Mouse (Mus musculus) forebrain, embryonic 13.5 days (tissue): Measurements from ENCODE around the gene Chkb. TPM values are rescaled to one million over a fixed set of nuclear protein-coding genes. Genes with fewer than 3 reads are reported as not detected.

ENCODE experiments used
- ATAC-seq: fragments of 200-750 bp; cut with Nextera tagmentation; 2 replicates; pipeline ENCODE4 v1.8.0; 2017
- H3K27ac ChIP-seq: fragments of 300-500 bp; sonication (generic); 2 replicates; pipeline ENCODE4 v1.5.1; 2015; ENCODE audit warnings: inconsistent platforms, mild to moderate bottlenecking, moderate library complexity
- H3K27me3 ChIP-seq: fragments of 300-500 bp; sonication (generic); 2 replicates; pipeline ENCODE4 v1.6.1; 2015; ENCODE audit warnings: mild to moderate bottlenecking, inconsistent platforms
- H3K36me3 ChIP-seq: fragments of 300-500 bp; sonication (generic); 2 replicates; pipeline ENCODE4 v1.6.1; 2015; ENCODE audit warnings: mild to moderate bottlenecking, inconsistent platforms; ENCODE audit not compliant: poor library complexity, severe bottlenecking
- H3K4me1 ChIP-seq: fragments of 300-500 bp; sonication (generic); 2 replicates; pipeline ENCODE4 v1.6.1; 2015; ENCODE audit warnings: inconsistent platforms
- H3K4me2 ChIP-seq: fragments of 300-500 bp; sonication (generic); 2 replicates; pipeline ENCODE4 v1.6.1; 2015; ENCODE audit warnings: inconsistent platforms, mild to moderate bottlenecking, moderate library complexity
- H3K4me3 ChIP-seq: fragments of 300-500 bp; sonication (generic); 2 replicates; pipeline ENCODE4 v1.5.1; 2015; ENCODE audit warnings: mild to moderate bottlenecking, inconsistent platforms
- H3K9ac ChIP-seq: fragments of 300-500 bp; sonication (generic); 2 replicates; pipeline ENCODE4 v1.6.1; 2015; ENCODE audit warnings: mild to moderate bottlenecking, inconsistent platforms
- H3K9me3 ChIP-seq: fragments of 300-500 bp; sonication (generic); replicated peaks from 2 replicates; pipeline ENCODE4 v1.6.1; 2016; ENCODE audit warnings: inconsistent platforms
- WGBS: fragments of 180-500 bp; shearing (Covaris S2); methylation state at CpG from one replicate; pipeline ENCODE4 v1.1.7; 2015; 5-methylcytosine and 5-hydroxymethylcytosine counted together
- polyA plus RNA-seq: library from polyadenylated mRNA; unstranded; fragments of >200 nt; fragmentation: Nextera tagmentation; extraction: Ambion mirVana; gene quantifications from 2 replicates; pipeline ENCODE4 v1.2.1, GENCODE M21; 2015

Chkb gene
- polyA plus RNA-seq, 1 experiment from 2014 or later = 67.3 TPM

DNA sequence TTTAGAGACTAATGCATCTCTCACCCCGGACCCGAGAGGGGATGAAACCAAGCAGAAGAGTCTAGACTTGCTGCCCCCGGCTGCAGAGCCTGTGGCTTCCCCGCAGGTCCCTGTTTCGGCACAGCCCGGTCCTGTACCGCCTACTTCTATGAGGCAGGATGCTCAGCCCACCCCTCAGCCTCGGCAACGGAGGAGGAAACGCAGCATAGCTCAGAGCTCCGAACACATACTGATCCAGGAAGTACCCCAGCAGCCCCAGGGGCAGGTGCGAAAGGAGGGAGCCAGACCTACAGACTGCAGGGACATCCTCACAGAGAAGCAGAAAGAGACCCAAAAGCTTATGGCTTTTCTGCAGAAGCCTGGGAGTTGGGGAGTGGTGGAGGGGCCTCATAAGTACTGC, 42.6 kb downstream of the Chkb start:
- Histone ChIP-seq H3K4me3 (no peak overlapping the region), H3K36me3 (no peaks in the 10 kb centered on the region), H3K27me3 (peaks cover 15% of the 10 kb centered on the region; the same call in 1 of the 2 replicates), H3K4me2 (no peak overlapping the region), H3K27ac (no peak overlapping the region), H3K4me1 (no peaks in the 10 kb centered on the region), H3K9me3 (no peaks in the 10 kb centered on the region), H3K9ac (no peak overlapping the region)
- ATAC-seq = no peak
- 52% methylated on average over 12 of the region's 12 CpGs for WGBS

- no peak within 1 kb of the TSS for H3K9ac ChIP-seq
- H3K4me3 ChIP-seq = no peak within 1 kb of the TSS
- H3K9me3 ChIP-seq = no peaks in the 10 kb centered on the region
- H3K27me3 ChIP-seq = peaks cover 32% of the 10 kb centered on the region
- no peak for ATAC-seq
- H3K4me1 ChIP-seq = peaks cover under 1% of the 10 kb centered on the region
- 94% methylated on average over 7 of the region's 7 CpGs for WGBS
- H3K27ac ChIP-seq = no peak within 1 kb of the TSS
- H3K36me3 ChIP-seq = no peaks in the 10 kb centered on the region
- no peak within 1 kb of the TSS for H3K4me2 ChIP-seq
Observed at GRCm38 (mm10) chr15:89384617-89385016, 45.1 kb downstream of the Chkb start, which contains the start of gene Klhdc7b. Klhdc7b (plus strand) TSS chr15:89384917.

- no peak overlapping the region for H3K27ac ChIP-seq
- WGBS = 9% methylated on average over 10 of the region's 10 CpGs
- H3K27me3 ChIP-seq = peaks cover 67% of the 10 kb centered on the region
- H3K36me3 ChIP-seq = no peaks in the 10 kb centered on the region
- peak overlapping the region; percentile 65 for H3K4me2 ChIP-seq
- peak overlapping the region; percentile 38 for H3K4me3 ChIP-seq
- peaks cover 16% of the 10 kb centered on the region for H3K4me1 ChIP-seq
- ATAC-seq = no peak
- H3K9me3 ChIP-seq = no peaks in the 10 kb centered on the region
- no peak overlapping the region for H3K9ac ChIP-seq
Observed at GRCm38 (mm10) chr15:89379429-89379828, 50.3 kb downstream of the Chkb start.

DNA sequence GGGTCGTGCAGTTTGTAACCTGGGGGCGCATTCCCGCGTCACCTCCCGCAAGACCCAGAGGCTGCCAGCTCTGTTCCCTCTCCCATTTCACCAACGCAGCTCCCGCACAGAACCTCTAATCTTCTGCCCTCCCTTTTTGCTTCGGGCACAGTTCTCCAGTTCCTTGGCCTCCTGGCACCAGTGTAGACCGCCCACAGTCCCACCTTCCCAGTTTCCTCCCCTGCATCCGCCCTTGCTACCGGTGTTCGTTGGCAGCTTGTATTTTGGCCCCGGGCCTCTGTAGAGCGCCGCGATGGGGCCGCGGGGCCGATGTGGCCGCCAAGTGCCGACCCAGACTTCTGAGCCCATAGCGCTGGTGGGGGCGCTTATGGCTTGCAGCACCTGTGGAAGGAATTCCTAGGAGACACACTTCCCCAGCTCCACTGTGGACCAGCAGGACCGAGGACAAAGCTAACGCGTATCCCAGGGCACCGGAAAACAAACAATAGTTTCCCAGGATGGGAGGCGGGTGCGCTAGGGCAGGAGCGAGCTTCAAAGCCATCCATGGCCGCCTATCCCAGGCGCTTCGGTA, 50.8 kb downstream of the Chkb start, which contains the start of gene Odf3b:
Gene Odf3b, minus strand, starts transcription at position 452 of the 571 bp plus-strand sequence.
- no peak for ATAC-seq
- peaks cover 20% of the 10 kb centered on the region for H3K4me1 ChIP-seq
- H3K9me3 ChIP-seq = no peaks in the 10 kb centered on the region
- H3K27me3 ChIP-seq = peaks cover 64% of the 10 kb centered on the region
- H3K9ac ChIP-seq = peak within 1 kb of the TSS; percentile 55
- H3K27ac ChIP-seq = no peak within 1 kb of the TSS
- no peaks in the 10 kb centered on the region for H3K36me3 ChIP-seq
- peak within 1 kb of the TSS; percentile 38 for H3K4me3 ChIP-seq
- H3K4me2 ChIP-seq = peak within 1 kb of the TSS; percentile 65
- under 1% methylated on average over 33 of the region's 33 CpGs for WGBS

DNA sequence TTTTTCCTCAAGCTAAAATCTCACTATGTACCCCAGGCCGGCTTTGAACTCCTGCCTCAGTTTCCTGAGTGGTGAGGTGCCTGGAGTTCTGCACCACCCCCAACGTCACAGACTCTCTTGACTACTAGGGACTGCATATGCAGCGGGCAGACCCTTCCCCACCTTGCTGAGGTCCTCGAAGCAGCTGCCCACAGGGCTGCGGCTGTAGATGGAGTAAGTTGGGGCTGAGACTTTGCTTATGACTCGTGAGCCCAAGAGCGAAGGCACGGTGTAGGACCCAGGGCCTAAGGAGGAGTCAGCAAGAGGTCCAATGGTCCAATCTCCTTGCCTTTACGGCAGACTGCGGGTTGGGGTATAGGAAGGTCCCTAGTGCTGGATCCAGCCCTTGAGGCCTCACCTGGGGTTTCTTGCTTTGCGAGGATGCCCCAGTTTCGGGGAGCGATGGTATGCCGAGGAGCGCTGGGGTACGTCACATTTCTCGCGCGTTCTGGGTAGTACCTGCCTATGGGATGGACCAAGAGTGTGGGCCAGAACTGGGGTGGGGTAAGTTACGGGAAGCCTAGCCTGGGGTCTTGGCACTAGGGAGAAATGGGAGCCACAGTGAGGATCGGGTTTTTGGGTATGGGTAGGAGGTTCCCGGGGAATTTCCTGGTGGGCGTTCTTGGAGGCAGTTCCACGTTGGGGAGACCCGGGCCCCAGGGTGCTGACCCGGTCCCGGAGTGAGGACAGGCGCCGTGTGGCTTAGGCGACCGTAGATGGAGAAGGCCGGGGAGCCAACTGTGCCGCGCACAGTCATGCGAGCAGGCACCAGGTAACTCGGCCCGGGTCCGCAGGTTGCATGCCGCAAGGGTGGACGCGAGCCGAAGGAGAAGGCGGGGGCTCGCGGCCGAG, 51.5 kb downstream of the Chkb start:
- Histone ChIP-seq H3K4me2 (peak overlapping the region; percentile 65), H3K4me3 (peak overlapping the region; percentile 38), H3K9ac (peak overlapping the region; percentile 55), H3K36me3 (no peaks in the 10 kb centered on the region), H3K27ac (no peak overlapping the region), H3K9me3 (no peaks in the 10 kb centered on the region), H3K27me3 (peaks cover 64% of the 10 kb centered on the region), H3K4me1 (peaks cover 22% of the 10 kb centered on the region)
- 14% methylated on average over 43 of the region's 46 CpGs for WGBS
- ATAC-seq = no peak

DNA sequence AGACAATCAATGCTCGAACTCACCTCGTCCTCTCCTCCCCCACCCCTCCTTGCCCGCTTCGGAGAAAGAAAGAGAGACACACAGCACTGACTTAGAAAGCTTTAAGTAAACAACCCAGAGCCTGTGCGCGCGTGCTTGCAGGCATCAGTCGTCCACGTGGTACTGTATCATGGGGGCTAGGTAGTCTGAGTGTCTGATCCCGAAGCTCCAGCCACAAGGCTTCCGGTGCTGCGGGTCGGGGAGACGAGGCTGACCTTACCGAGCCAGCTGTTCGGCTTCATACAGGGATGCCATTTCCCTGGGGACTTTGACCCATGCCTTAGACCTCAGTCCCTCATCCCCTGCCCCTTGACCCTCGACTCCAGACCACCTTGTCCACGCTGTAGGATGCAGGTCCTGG, 52.3 kb downstream of the Chkb start:
- H3K4me3 ChIP-seq = no peak overlapping the region

DNA sequence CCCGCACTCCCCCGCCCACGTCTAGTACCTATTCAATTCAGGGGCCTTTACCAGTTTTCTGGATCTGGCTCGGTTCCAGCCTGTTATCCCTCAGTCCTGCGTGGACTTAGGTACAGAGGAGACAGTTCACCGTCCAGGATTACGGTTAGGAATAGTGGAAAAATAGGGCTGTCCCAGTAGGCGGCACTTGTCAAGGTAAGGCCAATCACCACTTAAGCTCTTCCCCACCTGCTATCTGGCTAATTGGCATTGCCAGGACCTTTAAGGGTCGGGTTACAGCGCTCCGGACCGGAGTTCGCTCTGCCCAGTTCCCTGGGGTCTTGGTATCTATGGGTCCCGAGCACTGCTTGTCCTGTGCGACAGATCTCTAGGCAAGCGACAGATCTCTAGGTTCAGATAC, 52.8 kb downstream of the Chkb start, which contains the start of gene Tymp:
Gene Tymp, minus strand, starts transcription at position 83 of the 400 bp plus-strand sequence.
- H3K4me2 ChIP-seq = peak within 1 kb of the TSS; percentile 14; the same call in 1 of the 2 replicates
- no peaks in the 10 kb centered on the region for H3K9me3 ChIP-seq
- no peak within 1 kb of the TSS for H3K4me3 ChIP-seq
- peaks cover 60% of the 10 kb centered on the region for H3K27me3 ChIP-seq
- WGBS = 15% methylated on average over 16 of the region's 16 CpGs
- peaks cover 31% of the 10 kb centered on the region for H3K4me1 ChIP-seq
- H3K9ac ChIP-seq = no peak within 1 kb of the TSS
- H3K36me3 ChIP-seq = peaks cover 9% of the 10 kb centered on the region
- ATAC-seq = no peak
- H3K27ac ChIP-seq = no peak within 1 kb of the TSS

More for the DNA sequence above, 52.3 kb downstream of the Chkb start:
- Histone ChIP-seq H3K9ac (no peak overlapping the region), H3K36me3 (peaks cover 5% of the 10 kb centered on the region), H3K9me3 (no peaks in the 10 kb centered on the region), H3K4me1 (peaks cover 31% of the 10 kb centered on the region), H3K27me3 (peaks cover 60% of the 10 kb centered on the region), H3K27ac (no peak overlapping the region), H3K4me2 (peak overlapping the region; percentile 14; the same call in 1 of the 2 replicates)
- WGBS = 8% methylated on average over 18 of the region's 18 CpGs
- ATAC-seq = no peak

Other genes starting within 250 kb of the Chkb start
- gene Plxnb2, start 249.1 kb downstream of the Chkb start, polyA plus RNA-seq = 101 and 130 TPM in 2 replicates
- 40.7 and 47.7 TPM in 2 replicates for gene Dennd6b, start 233.4 kb downstream of the Chkb start, polyA plus RNA-seq
- gene Ppp6r2, start 218.4 kb downstream of the Chkb start, polyA plus RNA-seq = 68.5 and 71.7 TPM in 2 replicates
- gene Sbf1, start 114.6 kb downstream of the Chkb start, polyA plus RNA-seq = 66.0 and 76.1 TPM in 2 replicates
- gene Adm2, start 107.2 kb downstream of the Chkb start, polyA plus RNA-seq = not detected in 2 replicates
- not detected in 2 replicates for gene Miox, start 95.5 kb downstream of the Chkb start, polyA plus RNA-seq
- gene Lmf2, start 74.2 kb downstream of the Chkb start, polyA plus RNA-seq = 34.4 and 38.6 TPM in 2 replicates
- 156 and 170 TPM in 2 replicates for gene Ncaph2, start 74.2 kb downstream of the Chkb start, polyA plus RNA-seq
- 4.0 and 7.4 TPM in 2 replicates for gene Sco2, start 56.1 kb downstream of the Chkb start, polyA plus RNA-seq
- gene Tymp, start 52.9 kb downstream of the Chkb start, polyA plus RNA-seq = 1.8 and 1.9 TPM in 2 replicates
- gene Odf3b, start 50.6 kb downstream of the Chkb start, polyA plus RNA-seq = 0.98 and 3.4 TPM in 2 replicates
- not detected in 2 replicates for gene Klhdc7b, start 45.0 kb downstream of the Chkb start, polyA plus RNA-seq
- not detected in 2 replicates for gene Syce3, start 19.4 kb downstream of the Chkb start, polyA plus RNA-seq
- gene Cpt1b, start 4.0 kb downstream of the Chkb start, polyA plus RNA-seq = 0.94 and 0.97 TPM in 2 replicates
- 5.3 and 6.7 TPM in 2 replicates for gene C730034F03Rik, start 319 bp downstream of the Chkb start, polyA plus RNA-seq
- gene Gm44502, start 212 bp downstream of the Chkb start, polyA plus RNA-seq = 0.16 TPM in 1 of 2 replicates, not detected in the other
- 47.3 and 53.2 TPM in 2 replicates for gene Mapk8ip2, start 24.0 kb upstream of the Chkb start, polyA plus RNA-seq
- gene Arsa, start 47.5 kb upstream of the Chkb start, polyA plus RNA-seq = 12.7 and 13.7 TPM in 2 replicates
- 7.1 and 9.5 TPM in 2 replicates for gene Shank3, start 69.7 kb upstream of the Chkb start, polyA plus RNA-seq
- 1.2 and 1.8 TPM in 2 replicates for gene Acr, start 138.4 kb upstream of the Chkb start, polyA plus RNA-seq
- 55.1 and 56.4 TPM in 2 replicates for gene Rabl2, start 162.0 kb upstream of the Chkb start, polyA plus RNA-seq